Mouse (Mus musculus) heart, postnatal 0 days (tissue): Measurements from ENCODE around the gene Meig1. TPM values are rescaled to one million over a fixed set of nuclear protein-coding genes. Genes with fewer than 3 reads are reported as not detected.

Source experiments
- ATAC-seq: fragments of 200-750 bp; cut with Nextera tagmentation; 2 replicates; pipeline ENCODE4 v1.8.0; 2017; ENCODE audit warnings: low read depth, moderate number of reproducible peaks, moderate library complexity; ENCODE audit not compliant: insufficient read depth
- DNase-seq: peaks from one replicate; pipeline ENCODE4 v3.0.0-alpha.2; 2016; ENCODE audit warnings: low spot score
- H3K27ac ChIP-seq: fragments of 300-500 bp; sonication (generic); 2 replicates; pipeline ENCODE4 v1.5.1; 2014; ENCODE audit warnings: low read depth, mild to moderate bottlenecking
- H3K27me3 ChIP-seq: fragments of 300-500 bp; sonication (generic); 2 replicates; pipeline ENCODE4 v1.6.1; 2014; ENCODE audit warnings: low read length, mixed read lengths; ENCODE audit not compliant: control insufficient read depth, insufficient read depth
- H3K36me3 ChIP-seq: fragments of 300-500 bp; sonication (generic); replicated peaks from 2 replicates; pipeline ENCODE4 v1.6.1; 2014; ENCODE audit warnings: low read length, mixed read lengths; ENCODE audit not compliant: control insufficient read depth, insufficient read depth
- H3K4me1 ChIP-seq: fragments of 300-500 bp; sonication (generic); 2 replicates; pipeline ENCODE4 v1.6.1; 2014; ENCODE audit warnings: antibody characterized with exemption; ENCODE audit not compliant: control insufficient read depth, insufficient read depth
- H3K4me2 ChIP-seq: fragments of 300-500 bp; sonication (generic); 2 replicates; pipeline ENCODE4 v1.6.1; 2014; ENCODE audit warnings: low read depth, mild to moderate bottlenecking, low read length, moderate library complexity
- H3K4me3 ChIP-seq: fragments of 300-500 bp; sonication (generic); 2 replicates; pipeline ENCODE4 v1.5.1; 2014; ENCODE audit warnings: low read depth, low read length
- H3K9ac ChIP-seq: fragments of 300-500 bp; sonication (generic); replicated peaks from 2 replicates; pipeline ENCODE4 v1.6.1; 2014; ENCODE audit warnings: low read depth, low read length, mixed read lengths
- H3K9me3 ChIP-seq: fragments of 300-500 bp; sonication (generic); replicated peaks from 2 replicates; pipeline ENCODE4 v1.6.1; 2016; ENCODE audit warnings: low read length; ENCODE audit not compliant: control insufficient read depth
- CTCF ChIP-seq: IDR thresholded peaks from 2 replicates; pipeline ENCODE4 v1.5.1; 2016; ENCODE audit warnings: antibody characterized with exemption, control low read depth, low read depth
- EP300 ChIP-seq: IDR thresholded peaks from 2 replicates; pipeline ENCODE4 v1.6.1; 2016; ENCODE audit warnings: antibody characterized with exemption, low read depth
- WGBS: fragments of 180-500 bp; shearing (Covaris S2); extraction: QIAGEN DNeasy Blood & Tissue Kit; methylation state at CpG from one replicate; pipeline ENCODE4 v1.1.7; 2014; 5-methylcytosine and 5-hydroxymethylcytosine counted together
- polyA plus RNA-seq: library from polyadenylated mRNA; unstranded; fragments of >200 nt; fragmentation: Nextera tagmentation; extraction: Ambion mirVana; gene quantifications from 2 replicates; pipeline ENCODE4 v1.2.1, GENCODE M21; 2015
- total RNA-seq: library from RNA; depleted of rRNA; stranded (reverse); fragments of >200 nt; gene quantifications from 2 replicates; pipeline ENCODE4 v1.2.3, GENCODE M21; 2014; ENCODE audit warnings: low replicate concordance; rRNA removed

Gene Meig1
- total and polyA plus RNA-seq, 2 experiments from 2014 or later = 0.44 TPM; not detected in 1

DNA sequence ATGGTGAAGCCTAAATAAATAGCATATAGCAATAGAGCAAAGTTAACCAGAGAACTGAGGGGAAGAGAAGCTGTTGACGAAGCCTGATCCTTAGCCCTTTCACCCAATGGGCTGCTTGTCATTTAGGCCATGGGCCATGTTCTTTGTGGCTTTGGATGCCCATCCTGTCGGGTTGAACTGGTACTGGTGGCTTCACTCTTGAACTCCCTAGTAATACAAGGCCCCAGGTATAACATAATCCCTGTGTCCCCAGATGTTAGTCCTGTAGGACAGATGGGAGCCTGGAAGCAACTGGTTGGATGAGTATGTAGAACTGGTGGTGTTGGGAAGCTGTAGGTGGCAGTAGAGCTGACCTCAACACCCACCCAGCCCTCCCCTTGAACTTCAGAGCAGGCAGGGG is 30.5 kb downstream of the Meig1 start:
- WGBS = 75% methylated on average over 2 of the region's 2 CpGs
- no peaks in the 10 kb centered on the region for H3K4me1 ChIP-seq
- no peak for ATAC-seq
- no peaks in the 10 kb centered on the region for H3K9me3 ChIP-seq
- H3K27me3 ChIP-seq = no peaks in the 10 kb centered on the region
- no peak overlapping the region for H3K4me2 ChIP-seq
- TF ChIP-seq CTCF = no peak
- TF ChIP-seq EP300 = no peak
- H3K9ac ChIP-seq = no peak overlapping the region
- no peak overlapping the region for H3K4me3 ChIP-seq
- no peak for DNase-seq
- H3K27ac ChIP-seq = no peak overlapping the region
- H3K36me3 ChIP-seq = no peaks in the 10 kb centered on the region

DNA sequence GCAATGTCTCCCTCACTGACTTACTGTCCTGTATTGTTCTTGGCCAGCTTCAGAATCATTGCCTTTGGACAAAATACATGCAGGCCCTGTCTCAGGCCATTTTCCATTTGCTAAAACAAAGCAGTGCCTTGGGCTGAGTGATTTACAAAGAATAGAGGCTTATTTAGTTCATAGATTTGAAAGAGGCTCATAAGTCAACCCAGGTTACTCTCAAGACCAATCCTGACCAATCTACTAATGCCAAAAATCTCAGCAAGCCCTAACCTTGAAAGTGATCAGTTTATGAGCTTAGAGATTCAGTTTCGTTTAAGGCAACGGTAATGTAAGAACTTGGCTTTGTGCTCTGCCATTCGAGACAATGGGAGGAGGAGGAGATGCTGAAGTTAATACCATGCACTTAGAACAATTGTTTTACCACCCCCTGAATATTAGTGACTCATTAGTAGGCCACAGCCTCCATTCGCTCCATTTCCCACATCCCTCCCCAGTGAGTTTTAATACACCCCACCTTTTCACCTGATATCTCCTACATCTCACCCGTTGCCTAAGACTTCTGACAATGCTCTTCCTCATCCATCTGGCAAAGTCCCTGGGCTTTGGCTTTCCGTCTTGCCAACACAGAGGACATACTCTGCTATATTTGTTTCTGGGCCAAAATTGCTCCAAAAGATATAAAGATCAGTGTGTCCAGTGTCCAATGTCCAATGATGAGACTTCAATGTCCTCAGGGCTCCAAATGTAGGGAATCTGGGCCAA is 35.2 kb downstream of the Meig1 start:
- Histone ChIP-seq H3K9ac (no peak overlapping the region), H3K4me3 (no peak overlapping the region), H3K27me3 (no peaks in the 10 kb centered on the region), H3K36me3 (no peaks in the 10 kb centered on the region), H3K4me1 (no peaks in the 10 kb centered on the region), H3K4me2 (no peak overlapping the region), H3K9me3 (no peaks in the 10 kb centered on the region), H3K27ac (no peak overlapping the region)
- DNase-seq (no peak), ATAC-seq (no peak)
- no peak for TF ChIP-seq CTCF
- TF ChIP-seq EP300 = no peak
- 73% methylated on average over 6 of the region's 6 CpGs for WGBS

DNA sequence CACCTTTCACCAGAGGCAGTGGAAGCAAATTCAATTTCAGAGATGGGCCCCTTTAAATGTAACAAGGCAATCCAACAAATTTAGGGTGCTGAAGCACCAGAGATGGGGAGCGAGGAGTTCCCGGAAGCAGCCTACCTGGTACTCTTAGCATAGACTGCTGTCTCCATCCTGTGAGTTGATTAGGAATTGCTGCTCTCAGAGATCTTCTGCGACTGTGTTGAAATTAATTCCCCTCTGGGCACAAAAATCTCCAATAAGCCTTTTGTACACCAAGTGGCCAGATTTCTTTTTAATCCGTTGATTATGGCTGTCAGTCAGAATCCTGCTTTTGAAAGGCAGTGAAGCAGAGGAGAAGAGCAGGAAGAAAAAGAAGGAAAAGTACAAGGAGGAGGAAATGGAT is 57.3 kb downstream of the Meig1 start:
- 67% methylated on average over 4 of the region's 4 CpGs for WGBS

DNA sequence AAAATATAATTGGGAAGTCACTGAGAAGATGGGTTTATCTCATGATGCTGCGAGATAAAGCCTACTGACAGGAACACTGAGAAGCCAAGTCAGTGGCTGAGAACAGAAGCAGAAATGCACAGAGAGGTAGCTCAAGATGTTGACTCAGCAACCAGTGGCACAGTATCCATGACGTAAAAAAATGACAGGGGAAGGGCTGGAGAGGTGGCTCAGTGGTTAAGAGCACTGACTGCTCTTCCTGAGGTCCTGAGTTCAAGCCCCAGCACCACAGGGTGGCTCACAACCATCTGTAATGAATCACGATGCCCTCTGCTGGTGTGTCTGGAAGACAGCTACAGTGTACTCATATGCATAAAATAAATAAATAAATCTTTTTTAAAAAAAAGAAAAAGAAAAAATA is 61.4 kb downstream of the Meig1 start:
- TF ChIP-seq EP300 = no peak
- no peak for TF ChIP-seq CTCF
- Histone ChIP-seq H3K4me1 (no peaks in the 10 kb centered on the region), H3K27me3 (no peaks in the 10 kb centered on the region), H3K27ac (no peak overlapping the region), H3K4me3 (no peak overlapping the region), H3K9me3 (no peaks in the 10 kb centered on the region), H3K9ac (no peak overlapping the region), H3K4me2 (no peak overlapping the region), H3K36me3 (no peaks in the 10 kb centered on the region)
- ATAC-seq (no peak), DNase-seq (no peak)
- WGBS = 71% methylated on average over 3 of the region's 3 CpGs

More for the DNA sequence above, 57.3 kb downstream of the Meig1 start:
- DNase-seq (no peak), ATAC-seq (no peak)
- Histone ChIP-seq H3K27me3 (no peaks in the 10 kb centered on the region), H3K9ac (no peak overlapping the region), H3K9me3 (no peaks in the 10 kb centered on the region), H3K4me3 (no peak overlapping the region), H3K36me3 (no peaks in the 10 kb centered on the region), H3K4me2 (no peak overlapping the region), H3K4me1 (no peaks in the 10 kb centered on the region), H3K27ac (no peak overlapping the region)
- TF ChIP-seq EP300 (no peak), CTCF (no peak)

Other genes starting within 250 kb of the Meig1 start
- 14.9 and 20.7 TPM in 2 replicates for gene Nmt2, start 138.4 kb downstream of the Meig1 start, total RNA-seq
- gene Nmt2, start 138.4 kb downstream of the Meig1 start, polyA plus RNA-seq = 17.3 and 18.1 TPM in 2 replicates
- 1.2 and 2.5 TPM in 2 replicates for gene Rpp38, start 90.0 kb downstream of the Meig1 start, total RNA-seq
- 10.1 and 11.3 TPM in 2 replicates for gene Rpp38, start 90.0 kb downstream of the Meig1 start, polyA plus RNA-seq
- gene Acbd7, start 86.5 kb downstream of the Meig1 start, total RNA-seq = not detected in 2 replicates
- gene Acbd7, start 86.5 kb downstream of the Meig1 start, polyA plus RNA-seq = 0.79 and 1.1 TPM in 2 replicates
- not detected in 2 replicates for gene Olah, start 25.4 kb downstream of the Meig1 start, total RNA-seq
- not detected in 2 replicates for gene Olah, start 25.4 kb downstream of the Meig1 start, polyA plus RNA-seq
- gene Dclre1c, start 1.5 kb upstream of the Meig1 start, total RNA-seq = 1.6 and 3.1 TPM in 2 replicates
- gene Dclre1c, start 1.5 kb upstream of the Meig1 start, polyA plus RNA-seq = 2.4 and 2.6 TPM in 2 replicates
- 1.7 and 2.7 TPM in 2 replicates for gene Suv39h2, start 52.4 kb upstream of the Meig1 start, total RNA-seq
- gene Suv39h2, start 52.4 kb upstream of the Meig1 start, polyA plus RNA-seq = 2.1 and 2.2 TPM in 2 replicates
- 1.8 and 2.6 TPM in 2 replicates for gene Gm45902, start 90.1 kb upstream of the Meig1 start, total RNA-seq
- gene Gm45902, start 90.1 kb upstream of the Meig1 start, polyA plus RNA-seq = 1.5 and 1.7 TPM in 2 replicates
- 46.9 and 54.5 TPM in 2 replicates for gene Hspa14, start 90.2 kb upstream of the Meig1 start, total RNA-seq
- 45.3 and 47.1 TPM in 2 replicates for gene Hspa14, start 90.2 kb upstream of the Meig1 start, polyA plus RNA-seq
- 0.31 and 1.1 TPM in 2 replicates for gene Cdnf, start 90.4 kb upstream of the Meig1 start, total RNA-seq
- 1.3 and 1.6 TPM in 2 replicates for gene Cdnf, start 90.4 kb upstream of the Meig1 start, polyA plus RNA-seq
- 18.5 and 36.5 TPM in 2 replicates for gene Fam107b, start 147.8 kb upstream of the Meig1 start, total RNA-seq
- gene Fam107b, start 147.8 kb upstream of the Meig1 start, polyA plus RNA-seq = 9.2 and 9.6 TPM in 2 replicates